Mouse (Mus musculus) small intestine, adult 2 months (tissue): ENCODE data around the gene Rtf2.

Experiments
- CTCF ChIP-seq: fragments of 200-500 bp; IDR thresholded peaks from 2 replicates; pipeline ENCODE4 v1.5.1; 2012; ENCODE audit warnings: low read depth, mild to moderate bottlenecking, control low read depth, inconsistent platforms, low read length, moderate library complexity, mixed read lengths; ENCODE audit not compliant: insufficient replicate concordance, insufficient read length; ENCODE audit errors: extremely low read depth
- POLR2A ChIP-seq: fragments of 200-500 bp; IDR thresholded peaks from 2 replicates; pipeline ENCODE4 v1.6.1; 2012; ENCODE audit warnings: low read depth, mild to moderate bottlenecking, control low read depth, inconsistent platforms, low read length, moderate library complexity

- TF ChIP-seq POLR2A, result no peak
- TF ChIP-seq CTCF, result no peak
These were observed 39.9 kb downstream of the Rtf2 start for GRCm38 (mm10) chr2:172480296-172480695.
